20 mouse cellular contexts compared by ENCODE assay signal in the genomic region with DNA sequence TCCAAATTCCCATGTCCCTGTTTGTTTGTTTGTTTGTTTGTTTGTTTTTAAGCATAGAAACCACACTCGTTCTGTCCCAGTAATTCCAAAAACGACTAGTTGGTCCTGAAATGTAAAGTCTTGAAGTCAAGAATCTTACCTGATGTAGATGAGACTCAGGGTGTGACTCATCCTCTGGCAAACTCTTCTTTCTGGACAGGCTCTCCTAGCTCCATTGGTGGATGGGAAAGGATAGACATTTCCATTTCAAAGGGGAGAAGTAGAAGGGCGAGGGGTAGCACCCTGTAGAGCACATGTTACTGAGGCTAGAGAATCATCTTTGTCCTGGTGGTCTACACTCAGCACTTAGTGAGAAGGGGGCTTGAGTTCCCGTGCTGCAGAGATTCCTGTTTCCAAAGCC.
"Had no signal": no experiment of that assay in that cellular context is flagged by ENCODE, and none has a peak within 500 bp of the region (broad histone marks: within the 10 kb centered on the region; RNA-seq: fewer than 3 reads in every experiment).

No protein-coding gene starts in this region.

- H3K9me3 ChIP-seq: kidney, embryonic 15.5 days; limb, embryonic 10.5 days; limb, embryonic 13.5 days; lung, embryonic 15.5 days; megakaryocyte, embryonic 14.5 days; midbrain, embryonic 10.5 days; midbrain, embryonic 13.5 days had no signal

- H3K27ac ChIP-seq: kidney, embryonic 15.5 days; limb, embryonic 10.5 days; limb, embryonic 13.5 days; lung, embryonic 15.5 days; midbrain, embryonic 10.5 days; midbrain, embryonic 13.5 days; stomach, postnatal 0 days had no signal

- H3K9ac ChIP-seq: kidney, embryonic 15.5 days; limb, embryonic 13.5 days; lung, embryonic 15.5 days; midbrain, embryonic 13.5 days had no signal

- H3K4me2 ChIP-seq: kidney, embryonic 15.5 days; limb, embryonic 13.5 days; lung, embryonic 15.5 days; midbrain, embryonic 13.5 days had no signal

- H3K4me1 ChIP-seq: limb, embryonic 10.5 days had no signal

- H3K27me3 ChIP-seq: kidney, embryonic 15.5 days; limb, embryonic 13.5 days; lung, embryonic 15.5 days; megakaryocyte, embryonic 14.5 days; midbrain, embryonic 13.5 days had no signal

- H3K4me3 ChIP-seq: kidney, embryonic 15.5 days; limb, embryonic 10.5 days; limb, embryonic 13.5 days; lung, embryonic 15.5 days; megakaryocyte, embryonic 14.5 days; midbrain, embryonic 10.5 days; midbrain, embryonic 13.5 days had no signal

- DNase-seq: kidney, adult 2 months; kidney, postnatal 10 days; kidney, postnatal 36 days; lung, adult 18-20 months; lung, postnatal 10 days; lung, postnatal 36 days; right cerebral cortex, postnatal 14 days; right cerebral cortex, postnatal 4 days; thymus, adult 2 months; thymus, postnatal 14 days; thymus, postnatal 4 days had no signal

- ATAC-seq: intestine, postnatal 0 days; midbrain, embryonic 13.5 days had no signal

- H3K36me3 ChIP-seq: limb, embryonic 13.5 days; lung, embryonic 15.5 days; midbrain, embryonic 13.5 days had no signal
